Mouse (Mus musculus) bone marrow macrophage, adult 2 months (primary cell): ENCODE data around the gene Rnls.

Source experiments
- CTCF ChIP-seq: IDR thresholded peaks from 2 replicates; pipeline ENCODE4 v1.5.1; 2012; ENCODE audit warnings: low read depth, mild to moderate bottlenecking, low read length, moderate library complexity
- POLR2A ChIP-seq: IDR thresholded peaks from 2 replicates; pipeline ENCODE4 v1.6.1; 2012; ENCODE audit warnings: mild to moderate bottlenecking, low read depth, low read length, borderline replicate concordance

DNA sequence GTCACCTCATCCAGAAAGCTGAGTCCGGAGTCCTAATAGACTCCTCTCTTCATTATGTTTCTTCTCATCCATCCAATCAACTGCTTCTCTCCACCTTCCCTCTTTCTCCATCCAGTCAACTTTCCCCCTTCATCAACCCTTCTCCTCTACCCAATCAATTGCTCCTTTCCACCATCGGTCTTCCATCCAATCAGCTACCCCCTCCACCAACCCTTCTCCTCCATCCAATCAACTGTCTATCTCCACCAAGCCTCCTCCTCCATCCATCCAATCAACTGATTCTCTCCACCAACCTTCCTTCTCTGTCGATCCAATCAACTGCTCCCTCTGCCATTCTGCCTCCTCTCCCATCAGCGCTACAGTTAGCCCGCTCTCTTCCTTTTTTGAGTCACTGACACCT, 295.5 kb downstream of the Rnls start:
- TF ChIP-seq POLR2A (no peak), CTCF (no peak)
